Mouse (Mus musculus) heart, adult 9 months (tissue): ENCODE measurements at regions not wholly inside any gene's neighbourhood (a gene's known extent, or its start where the extent isn't known, plus 50 kb on each side); places are given as distances from the start of the nearest gene placed in this dataset.
"Not testable (repeated sequence)": the region's sequence is repeated elsewhere in the genome, so short reads cannot be mapped to it uniquely, and the experiment has no call there.

Source experiments
- DNase-seq, 2 experiments: peaks; one replicate each; pipeline ENCODE4 v3.0.0; 2022; ENCODE audit warnings: low spot score in 2 of 2

DNA sequence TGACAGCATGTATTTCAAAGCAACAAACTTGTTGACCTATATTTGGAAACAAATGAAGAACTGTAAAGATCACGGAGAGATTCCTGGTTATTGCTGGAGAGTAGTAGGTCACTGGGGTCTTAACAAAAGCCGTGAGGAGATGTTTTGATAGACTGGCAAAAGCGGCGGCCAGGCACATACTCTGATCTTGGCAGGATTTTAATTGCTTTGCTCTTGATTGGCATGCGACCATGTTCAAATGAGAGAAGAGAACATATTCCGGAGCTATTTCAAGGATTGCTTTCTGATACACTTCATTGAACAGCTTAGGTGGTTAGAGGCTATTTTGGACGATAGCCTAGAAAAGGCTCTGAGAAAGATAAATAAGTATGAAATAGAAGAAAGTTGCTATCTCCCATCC, 874.2 kb downstream of the Robo1 start:
- no peak for DNase-seq

- DNase-seq: no peak
Observed at GRCm38 (mm10) chr16:73155447-73155846, 847.3 kb downstream of the Robo1 start.

GRCm38 (mm10) chr16:73127927-73128326, 819.8 kb downstream of the Robo1 start:
- DNase-seq: not testable (repeated sequence)

GRCm38 (mm10) chr16:73120568-73120967, 812.5 kb downstream of the Robo1 start:
- no peak for DNase-seq

GRCm38 (mm10) chr16:73117338-73117737, 809.2 kb downstream of the Robo1 start:
- no peak for DNase-seq

- no peak for DNase-seq
Observed at GRCm38 (mm10) chr16:73108021-73108452, 799.9 kb downstream of the Robo1 start.

GRCm38 (mm10) chr16:73107608-73108007, 799.5 kb downstream of the Robo1 start:
- no peak for DNase-seq

DNA sequence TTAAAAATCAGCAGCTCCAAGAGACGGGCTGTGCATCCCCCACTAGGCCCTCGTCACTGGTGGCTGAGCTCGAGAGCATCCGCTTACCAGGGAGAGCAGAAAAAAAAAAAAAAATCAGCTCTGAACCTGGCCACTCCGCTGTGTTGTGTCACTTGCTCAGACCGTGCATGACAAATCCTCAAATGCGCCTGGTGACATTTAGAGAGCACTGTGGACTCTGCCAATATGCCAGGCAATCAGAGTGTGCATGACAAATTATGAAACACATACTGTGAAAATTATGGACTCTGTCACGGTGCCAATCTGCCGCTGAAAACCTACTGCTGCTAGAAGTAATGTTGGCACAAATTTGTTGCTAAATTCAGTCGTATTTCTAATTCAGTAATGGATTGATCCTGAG, 797.4 kb downstream of the Robo1 start:
- DNase-seq: no peak

DNA sequence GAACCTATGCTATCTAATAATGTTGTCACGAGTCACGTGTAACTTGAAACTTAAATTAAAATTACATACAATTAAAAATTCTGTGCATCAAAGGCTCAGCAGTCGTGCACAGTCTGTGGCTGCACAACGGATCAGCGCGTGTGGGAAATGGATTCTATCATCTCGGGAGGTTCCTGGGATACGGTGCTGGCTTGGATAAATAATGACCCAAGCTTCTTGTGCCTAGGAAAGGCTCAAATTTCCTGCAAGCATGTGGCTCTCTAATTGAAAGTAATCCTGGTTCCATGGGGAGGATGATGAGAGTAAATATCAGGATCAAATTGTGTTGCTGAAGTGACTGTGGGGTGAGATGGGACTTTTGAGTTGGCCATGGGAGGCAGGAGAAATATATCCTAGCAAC, 792.2 kb downstream of the Robo1 start:
- no peak for DNase-seq

DNA sequence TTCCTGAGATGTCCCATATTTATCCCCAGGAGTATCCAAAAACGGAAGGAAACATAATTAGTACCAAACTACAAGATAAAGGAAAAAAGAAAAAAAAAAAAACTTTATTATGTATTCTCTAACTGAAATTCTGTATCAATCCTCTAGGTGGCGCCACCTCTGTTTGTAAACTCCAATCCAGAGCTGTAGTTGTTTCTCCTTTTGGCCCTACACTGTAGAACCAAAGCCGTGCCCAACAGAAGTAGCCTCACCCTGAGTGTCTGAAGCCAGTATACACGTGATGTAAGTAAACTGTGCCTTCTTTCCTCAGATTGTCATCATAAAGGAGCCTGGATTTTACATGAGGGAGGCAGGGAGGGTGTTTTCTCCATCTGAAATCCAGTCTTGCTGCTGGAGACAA, 790.7 kb downstream of the Robo1 start:
- DNase-seq: no peak

DNA sequence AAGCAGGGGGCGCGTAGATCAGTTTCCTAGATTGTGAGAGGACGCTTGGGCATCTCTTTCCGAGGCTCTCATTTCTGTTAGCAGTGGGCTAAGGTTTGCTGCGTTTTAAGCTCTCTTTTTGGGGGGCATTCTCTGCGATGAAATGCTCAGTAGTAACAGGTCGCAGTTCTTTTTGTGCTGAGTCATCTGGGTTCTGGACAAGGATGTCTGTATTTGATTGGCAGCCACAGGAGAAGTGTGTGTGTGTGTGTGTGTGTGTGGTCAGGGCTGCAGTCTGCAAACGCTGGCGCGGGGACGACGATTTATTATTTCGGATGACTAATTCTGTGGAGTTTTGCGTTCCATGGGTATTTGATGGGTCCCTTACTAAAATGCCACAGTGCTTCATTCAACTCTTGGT, 789.1 kb downstream of the Robo1 start:
- no peak for DNase-seq

DNA sequence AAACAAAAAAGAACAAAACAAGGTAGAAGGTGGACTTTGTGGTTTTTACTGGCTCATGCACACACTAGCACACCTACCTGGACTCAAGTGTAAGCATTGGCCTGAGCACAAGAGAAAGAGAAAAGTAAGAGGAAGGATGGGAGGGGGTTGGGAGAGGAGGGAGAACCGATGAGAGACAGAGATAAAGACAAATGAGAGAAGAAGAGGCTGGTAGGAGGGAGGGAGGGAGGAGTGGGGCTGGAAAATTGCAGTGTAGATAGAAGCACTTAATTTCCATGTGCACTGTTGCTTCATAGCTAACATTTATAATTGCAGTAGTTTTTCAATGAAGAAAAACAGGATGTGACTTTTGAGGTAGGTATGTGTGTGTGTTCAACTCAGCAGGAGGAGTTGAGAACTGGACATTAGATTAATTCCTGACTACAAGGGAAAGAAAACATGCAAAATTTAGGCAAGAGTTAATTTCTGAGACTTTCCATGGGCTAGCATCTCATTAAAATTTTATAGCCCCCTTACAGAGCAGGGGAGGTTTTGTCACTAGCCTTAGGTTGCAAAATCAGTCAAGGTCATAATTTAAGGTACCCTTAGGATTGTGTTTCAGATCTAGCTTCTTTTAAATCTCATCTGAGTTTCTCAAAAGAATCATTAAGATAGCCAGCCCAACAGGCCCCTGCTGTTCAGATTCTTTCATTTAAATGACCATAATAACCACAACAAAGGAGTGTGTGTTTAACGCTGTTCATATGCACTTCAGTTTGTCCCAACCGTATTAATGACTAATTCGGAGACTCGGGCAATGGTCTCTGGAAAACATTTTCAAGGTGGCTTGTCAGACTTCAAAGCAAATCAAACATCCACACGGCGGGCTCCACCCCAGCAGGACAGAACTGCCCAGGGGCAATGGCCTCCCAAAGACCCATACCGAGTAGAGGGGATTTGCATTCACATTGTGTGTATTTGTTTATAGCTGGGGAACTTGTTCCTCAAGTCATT, 788.3 kb downstream of the Robo1 start:
- no peak for DNase-seq
